Mouse (Mus musculus) midbrain, embryonic 15.5 days (tissue): Measurements from ENCODE around the gene Dolk. TPM values are rescaled to one million over a fixed set of nuclear protein-coding genes. Genes with fewer than 3 reads are reported as not detected.
A peak's percentile ranks its signal among the peaks of the same experiment; 100 is the strongest.

Experiments
- ATAC-seq: fragments of 200-750 bp; cut with Nextera tagmentation; replicated peaks from 2 replicates; pipeline ENCODE4 v1.8.0; 2017; ENCODE audit warnings: moderate TSS enrichment
- H3K27ac ChIP-seq: fragments of 300-500 bp; sonication (generic); 2 replicates; pipeline ENCODE4 v1.5.1; 2015; ENCODE audit warnings: mild to moderate bottlenecking, inconsistent platforms
- H3K27me3 ChIP-seq: fragments of 300-500 bp; sonication (generic); replicated peaks from 2 replicates; pipeline ENCODE4 v1.6.1; 2015; ENCODE audit warnings: inconsistent platforms
- H3K36me3 ChIP-seq: fragments of 300-500 bp; sonication (generic); replicated peaks from 2 replicates; pipeline ENCODE4 v1.6.1; 2015; ENCODE audit warnings: inconsistent platforms
- H3K4me1 ChIP-seq: fragments of 300-500 bp; sonication (generic); 2 replicates; pipeline ENCODE4 v1.6.1; 2015; ENCODE audit warnings: inconsistent platforms
- H3K4me2 ChIP-seq: fragments of 300-500 bp; sonication (generic); 2 replicates; pipeline ENCODE4 v1.6.1; 2015; ENCODE audit warnings: inconsistent platforms, mild to moderate bottlenecking, moderate library complexity
- H3K4me3 ChIP-seq: fragments of 300-500 bp; sonication (generic); 2 replicates; pipeline ENCODE4 v1.5.1; 2015; ENCODE audit warnings: mild to moderate bottlenecking, inconsistent platforms
- H3K9ac ChIP-seq: fragments of 300-500 bp; sonication (generic); 2 replicates; pipeline ENCODE4 v1.6.1; 2015; ENCODE audit warnings: mild to moderate bottlenecking, inconsistent platforms
- H3K9me3 ChIP-seq: fragments of 300-500 bp; sonication (generic); 2 replicates; pipeline ENCODE4 v1.6.1; 2016; ENCODE audit warnings: inconsistent platforms
- WGBS: fragments of 180-500 bp; shearing (Covaris S2); methylation state at CpG from one replicate; pipeline ENCODE4 v1.1.7; 2015; ENCODE audit warnings: mixed read lengths; 5-methylcytosine and 5-hydroxymethylcytosine counted together
- polyA plus RNA-seq: library from polyadenylated mRNA; unstranded; fragments of >200 nt; fragmentation: Nextera tagmentation; extraction: Ambion mirVana; gene quantifications from 2 replicates; pipeline ENCODE4 v1.2.1, GENCODE M21; 2015

The Dolk gene
- 40.7 TPM in 2 replicates for polyA plus RNA-seq

DNA sequence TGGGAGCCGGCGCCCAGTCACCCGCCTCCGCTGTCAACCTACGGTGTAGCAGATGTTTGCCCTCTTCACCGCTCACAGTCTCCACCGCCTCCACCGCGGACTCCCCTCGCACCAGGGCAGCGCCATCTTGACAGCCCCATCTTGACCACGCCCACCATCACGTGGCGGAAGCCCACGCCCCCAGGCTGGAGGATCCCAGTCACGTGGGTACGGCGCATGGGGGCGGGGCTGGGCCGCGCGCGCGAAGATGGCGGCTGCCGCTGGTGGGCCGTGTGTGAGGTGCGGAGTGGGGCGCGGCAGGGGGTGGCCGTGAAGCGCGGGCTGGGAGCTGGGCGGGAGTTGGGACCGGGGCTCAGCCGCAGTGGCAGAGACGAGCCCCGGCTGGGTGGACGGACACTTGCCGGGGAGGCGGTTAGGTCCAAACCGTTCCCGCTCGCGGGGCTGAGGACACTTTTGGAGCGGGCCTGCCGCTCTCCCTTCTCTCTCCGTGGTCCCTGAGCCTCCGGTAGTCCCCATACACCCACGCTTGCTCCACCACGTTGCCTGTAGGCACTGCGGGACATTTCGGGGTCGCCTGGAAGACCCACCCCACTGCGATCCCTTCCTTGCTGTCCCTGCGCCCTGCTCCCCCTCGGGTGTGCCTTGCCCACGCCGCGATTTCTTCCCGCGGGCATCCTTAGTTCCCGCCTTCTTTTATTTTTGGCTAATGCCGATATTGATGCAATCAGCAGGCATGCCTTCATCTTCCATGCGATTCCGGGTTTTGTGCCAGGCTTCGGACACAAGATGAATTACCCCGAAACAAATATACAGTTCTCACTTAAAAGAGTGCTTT lies at the start of gene Dolk, which contains the start of gene Nup188:
Gene Dolk (minus strand): TSS at position 143 of the 835 bp plus-strand sequence.
Gene Nup188 (plus strand): TSS at position 206 of the 835 bp plus-strand sequence.
- Histone ChIP-seq H3K4me1 (peaks cover 30% of the 10 kb centered on the region), H3K4me3 (peak within 1 kb of the TSS; percentile 94), H3K9me3 (no peaks in the 10 kb centered on the region), H3K9ac (peak within 1 kb of the TSS; percentile 83), H3K27ac (peak within 1 kb of the TSS; percentile 76), H3K4me2 (peak within 1 kb of the TSS; percentile 99), H3K27me3 (no peaks in the 10 kb centered on the region), H3K36me3 (no peaks in the 10 kb centered on the region)
- ATAC-seq, result peak; percentile 94
- WGBS, result under 1% methylated on average over 65 of the region's 68 CpGs

DNA sequence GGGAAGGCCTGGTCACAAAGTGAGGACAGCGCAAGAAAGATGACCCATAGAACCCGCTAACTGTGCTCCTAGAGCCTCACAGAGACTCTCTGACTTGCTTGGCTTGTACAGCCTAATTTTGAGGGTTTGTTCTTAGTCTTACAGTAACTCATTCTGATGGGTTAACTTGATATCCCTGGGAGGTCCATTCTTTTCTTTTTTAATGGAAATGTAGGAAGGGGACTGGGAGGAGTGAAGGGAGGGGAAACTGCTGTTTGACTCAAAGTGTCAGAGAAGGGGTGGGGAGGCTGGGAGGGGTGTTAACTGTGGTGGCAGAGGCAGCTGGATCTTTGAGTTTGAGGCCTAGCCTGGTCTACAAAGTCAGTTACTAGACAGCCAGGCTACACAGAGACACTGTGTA lies 49.2 kb upstream of the Dolk start:
- no peak for ATAC-seq
- Histone ChIP-seq H3K9ac (no peak overlapping the region), H3K36me3 (peaks cover 74% of the 10 kb centered on the region), H3K4me2 (no peak overlapping the region), H3K4me3 (no peak overlapping the region), H3K4me1 (no peaks in the 10 kb centered on the region), H3K27me3 (no peaks in the 10 kb centered on the region), H3K27ac (no peak overlapping the region), H3K9me3 (no peaks in the 10 kb centered on the region)
- WGBS, result 94% methylated on average over 2 of the region's 2 CpGs

DNA sequence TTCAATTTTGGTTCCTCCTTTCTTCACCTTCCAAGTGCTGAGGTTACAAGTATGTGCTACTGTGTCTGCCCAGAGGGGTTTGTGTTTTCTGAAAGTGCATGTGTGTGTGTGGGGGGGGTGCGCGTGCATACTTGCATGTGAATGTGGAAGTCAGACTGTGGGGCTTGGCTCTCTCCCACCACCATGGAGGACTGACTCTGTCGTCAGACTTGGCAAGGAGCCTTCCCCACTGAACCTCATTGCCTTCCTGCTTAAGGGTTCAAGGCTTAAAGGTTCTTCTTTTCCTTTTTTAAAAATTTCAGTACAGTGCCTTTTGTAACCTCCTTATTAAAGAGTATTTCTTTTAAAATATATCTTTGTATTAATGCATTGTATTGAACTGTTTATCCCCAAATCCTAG lies 42.7 kb upstream of the Dolk start:
- H3K4me2 ChIP-seq, result no peak overlapping the region
- H3K9ac ChIP-seq, result no peak overlapping the region
- H3K4me1 ChIP-seq, result no peaks in the 10 kb centered on the region
- no peak for ATAC-seq
- H3K9me3 ChIP-seq, result no peaks in the 10 kb centered on the region
- H3K27ac ChIP-seq, result no peak overlapping the region
- H3K4me3 ChIP-seq, result no peak overlapping the region
- WGBS, result 95% methylated on average over 3 of the region's 3 CpGs
- H3K36me3 ChIP-seq, result peaks cover 89% of the 10 kb centered on the region
- H3K27me3 ChIP-seq, result no peaks in the 10 kb centered on the region

DNA sequence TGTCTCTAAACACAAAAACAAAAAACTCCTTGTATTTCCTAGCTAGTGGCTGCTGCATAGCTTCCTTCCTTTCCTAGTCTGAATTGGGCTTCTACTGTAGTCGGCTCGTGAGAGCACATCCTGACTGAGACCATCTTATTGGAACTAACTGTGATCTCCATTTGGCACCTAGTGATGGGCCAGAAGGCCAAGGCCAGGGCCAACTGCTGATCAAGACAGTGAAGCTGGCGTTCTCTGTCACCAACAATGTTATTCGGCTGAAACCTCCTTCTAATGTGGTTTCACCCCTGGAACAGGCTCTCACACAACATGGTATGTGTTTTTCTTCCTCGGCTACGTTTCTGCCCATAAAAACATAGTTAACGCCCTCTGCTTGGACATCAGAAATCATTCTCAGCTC lies 41.1 kb upstream of the Dolk start:
- no peak for ATAC-seq
- Histone ChIP-seq H3K4me1 (no peaks in the 10 kb centered on the region), H3K27me3 (no peaks in the 10 kb centered on the region), H3K27ac (no peak overlapping the region), H3K9ac (no peak overlapping the region), H3K4me2 (no peak overlapping the region), H3K9me3 (no peaks in the 10 kb centered on the region), H3K4me3 (no peak overlapping the region), H3K36me3 (peaks cover 90% of the 10 kb centered on the region)
- WGBS, result 94% methylated on average over 7 of the region's 7 CpGs

DNA sequence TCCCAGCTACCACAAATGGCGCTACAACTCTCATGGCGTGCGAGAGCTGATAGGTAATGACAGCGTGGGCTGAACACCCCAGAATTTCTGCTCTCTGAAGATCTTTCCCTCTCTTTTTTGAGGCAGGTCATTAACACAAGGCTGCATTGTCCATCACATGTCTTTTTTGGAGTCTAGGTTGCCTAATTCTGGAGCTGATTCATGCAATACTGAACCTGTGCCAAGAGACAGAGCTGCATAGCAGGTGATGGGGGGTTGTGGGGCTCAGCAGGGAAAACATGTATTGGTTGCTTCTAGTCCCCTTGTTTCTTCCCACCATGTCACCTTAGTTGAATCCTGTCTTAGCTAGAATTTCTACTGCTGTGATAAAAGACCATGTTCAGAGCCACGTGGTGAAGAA lies 39.2 kb upstream of the Dolk start:
- H3K4me2 ChIP-seq, result no peak overlapping the region
- no peak for ATAC-seq
- no peaks in the 10 kb centered on the region for H3K4me1 ChIP-seq
- H3K9ac ChIP-seq, result no peak overlapping the region
- 96% methylated on average over 5 of the region's 5 CpGs for WGBS
- H3K27ac ChIP-seq, result no peak overlapping the region
- no peak overlapping the region for H3K4me3 ChIP-seq
- H3K27me3 ChIP-seq, result no peaks in the 10 kb centered on the region
- peaks cover 79% of the 10 kb centered on the region for H3K36me3 ChIP-seq
- H3K9me3 ChIP-seq, result no peaks in the 10 kb centered on the region

DNA sequence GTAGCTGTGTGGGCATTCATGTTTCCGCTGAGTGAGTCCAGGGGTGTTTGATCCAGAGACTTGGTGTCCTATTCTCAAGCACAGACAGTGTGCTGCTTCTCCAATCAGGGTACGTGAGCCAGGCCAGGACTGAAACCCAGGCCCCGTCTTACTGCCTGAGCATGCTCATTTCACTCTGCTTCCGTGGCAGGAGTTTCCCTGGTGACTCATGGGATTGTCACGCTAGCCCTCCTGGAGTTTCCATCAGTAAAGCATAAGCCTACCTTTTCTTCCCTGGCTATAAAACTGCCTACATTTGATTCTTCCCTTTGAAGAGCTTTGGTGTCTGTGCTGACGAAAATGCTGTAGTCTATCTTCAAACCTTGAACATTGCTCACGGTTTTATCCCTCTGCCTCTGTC lies 37.0 kb upstream of the Dolk start:
- H3K4me1 ChIP-seq, result no peaks in the 10 kb centered on the region
- peaks cover 69% of the 10 kb centered on the region for H3K36me3 ChIP-seq
- no peak for ATAC-seq
- no peak overlapping the region for H3K4me2 ChIP-seq
- no peaks in the 10 kb centered on the region for H3K9me3 ChIP-seq
- H3K9ac ChIP-seq, result no peak overlapping the region
- 85% methylated on average over 7 of the region's 7 CpGs for WGBS
- no peak overlapping the region for H3K4me3 ChIP-seq
- H3K27me3 ChIP-seq, result no peaks in the 10 kb centered on the region
- no peak overlapping the region for H3K27ac ChIP-seq

DNA sequence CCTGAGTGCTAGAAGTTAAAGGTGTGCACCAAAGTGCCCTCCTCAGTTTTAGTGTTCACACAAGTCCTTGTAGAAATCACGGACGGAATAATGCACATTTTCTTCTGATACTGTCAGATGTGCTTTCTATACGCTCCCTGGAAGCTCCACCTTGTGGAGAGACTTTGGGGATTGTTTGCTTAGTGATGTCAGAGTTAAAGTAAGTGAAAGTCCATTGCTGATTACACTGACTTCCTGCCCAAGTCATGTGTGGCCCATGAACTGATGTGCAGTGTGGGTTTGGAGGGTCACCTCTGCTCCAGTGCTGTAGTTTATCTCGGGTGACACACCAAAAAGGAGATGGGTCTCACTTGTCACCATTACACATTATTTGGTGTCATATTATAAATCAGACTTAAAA lies 33.1 kb upstream of the Dolk start:
- no peak overlapping the region for H3K9ac ChIP-seq
- H3K9me3 ChIP-seq, result no peaks in the 10 kb centered on the region
- H3K4me1 ChIP-seq, result no peaks in the 10 kb centered on the region
- no peak overlapping the region for H3K27ac ChIP-seq
- no peak overlapping the region for H3K4me2 ChIP-seq
- H3K27me3 ChIP-seq, result no peaks in the 10 kb centered on the region
- WGBS, result 90% methylated on average over 4 of the region's 4 CpGs
- H3K36me3 ChIP-seq, result peaks cover 71% of the 10 kb centered on the region
- ATAC-seq, result no peak
- H3K4me3 ChIP-seq, result no peak overlapping the region

DNA sequence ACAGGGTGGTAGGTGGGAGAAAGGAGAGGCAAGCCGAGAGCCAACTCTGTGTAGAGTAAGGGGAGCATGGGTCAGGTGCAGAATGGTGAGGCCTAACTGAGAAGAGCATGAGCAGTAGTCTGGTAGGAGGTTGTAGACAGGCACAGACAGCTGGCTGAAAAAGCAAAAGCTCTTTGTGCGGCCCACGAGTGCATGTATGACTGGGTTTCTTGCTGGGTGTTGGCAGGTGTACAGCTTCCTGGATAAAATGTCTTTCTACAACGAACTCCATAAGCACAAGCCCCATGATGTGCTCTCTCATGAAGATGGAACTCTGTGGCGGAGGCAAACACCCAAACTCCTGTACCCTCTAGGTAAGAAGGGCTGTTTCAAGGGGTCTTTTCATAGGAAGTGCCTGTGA lies 30.8 kb upstream of the Dolk start:
- no peaks in the 10 kb centered on the region for H3K4me1 ChIP-seq
- no peak overlapping the region for H3K4me2 ChIP-seq
- H3K36me3 ChIP-seq, result peaks cover 64% of the 10 kb centered on the region
- H3K9ac ChIP-seq, result no peak overlapping the region
- H3K27ac ChIP-seq, result no peak overlapping the region
- no peak overlapping the region for H3K4me3 ChIP-seq
- no peaks in the 10 kb centered on the region for H3K9me3 ChIP-seq
- no peaks in the 10 kb centered on the region for H3K27me3 ChIP-seq
- no peak for ATAC-seq
- WGBS, result over 99% methylated on average over 5 of the region's 5 CpGs

DNA sequence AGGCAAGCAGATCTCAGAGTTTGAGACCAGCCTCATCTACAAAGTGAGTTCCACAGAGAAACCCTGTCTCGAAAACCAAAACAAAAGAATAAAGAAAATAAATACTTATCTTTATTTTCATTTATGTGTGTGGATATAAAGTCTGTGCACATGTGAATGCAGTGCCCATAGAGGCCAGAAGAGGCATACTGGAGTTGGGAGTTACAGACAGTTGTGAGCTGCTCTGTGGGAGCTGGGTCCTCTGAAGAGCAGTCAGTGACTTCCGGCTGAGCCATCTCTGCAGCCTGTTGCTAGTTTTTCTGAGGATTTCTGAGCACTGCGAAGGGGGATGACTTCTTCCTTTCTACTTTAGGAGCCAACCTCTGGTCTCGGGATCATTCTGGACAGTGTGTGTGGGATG lies 30.0 kb upstream of the Dolk start:
- Histone ChIP-seq H3K4me2 (no peak overlapping the region), H3K4me1 (no peaks in the 10 kb centered on the region), H3K27ac (no peak overlapping the region), H3K4me3 (no peak overlapping the region), H3K36me3 (peaks cover 65% of the 10 kb centered on the region), H3K27me3 (no peaks in the 10 kb centered on the region), H3K9ac (no peak overlapping the region), H3K9me3 (no peaks in the 10 kb centered on the region)
- ATAC-seq, result no peak
- WGBS, result 94% methylated on average over 4 of the region's 4 CpGs

DNA sequence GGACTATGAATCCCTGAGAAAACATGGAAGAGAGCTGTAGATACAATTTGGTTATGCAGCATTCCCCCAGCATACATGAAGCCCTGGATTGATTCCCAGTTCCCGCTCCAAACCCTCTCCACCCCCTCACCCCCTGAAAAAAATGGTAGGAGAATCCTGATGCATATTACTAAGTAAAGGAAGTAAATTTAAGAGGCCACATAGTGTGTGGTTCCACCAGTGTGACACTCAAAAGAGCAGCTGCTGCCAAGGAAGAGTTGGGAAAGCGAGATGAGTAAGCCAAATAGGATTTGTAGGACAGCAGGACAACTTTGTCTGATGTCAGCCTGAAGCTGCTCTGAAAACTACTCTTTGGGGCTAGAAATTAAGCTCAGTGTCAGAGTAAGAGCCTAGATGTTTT lies 25.3 kb upstream of the Dolk start:
- H3K27ac ChIP-seq, result no peak overlapping the region
- H3K36me3 ChIP-seq, result peaks cover 76% of the 10 kb centered on the region
- WGBS, result 93% methylated on average over 2 of the region's 2 CpGs
- H3K9me3 ChIP-seq, result no peaks in the 10 kb centered on the region
- H3K4me3 ChIP-seq, result no peak overlapping the region
- no peak for ATAC-seq
- H3K4me2 ChIP-seq, result no peak overlapping the region
- no peaks in the 10 kb centered on the region for H3K4me1 ChIP-seq
- no peaks in the 10 kb centered on the region for H3K27me3 ChIP-seq
- H3K9ac ChIP-seq, result no peak overlapping the region

DNA sequence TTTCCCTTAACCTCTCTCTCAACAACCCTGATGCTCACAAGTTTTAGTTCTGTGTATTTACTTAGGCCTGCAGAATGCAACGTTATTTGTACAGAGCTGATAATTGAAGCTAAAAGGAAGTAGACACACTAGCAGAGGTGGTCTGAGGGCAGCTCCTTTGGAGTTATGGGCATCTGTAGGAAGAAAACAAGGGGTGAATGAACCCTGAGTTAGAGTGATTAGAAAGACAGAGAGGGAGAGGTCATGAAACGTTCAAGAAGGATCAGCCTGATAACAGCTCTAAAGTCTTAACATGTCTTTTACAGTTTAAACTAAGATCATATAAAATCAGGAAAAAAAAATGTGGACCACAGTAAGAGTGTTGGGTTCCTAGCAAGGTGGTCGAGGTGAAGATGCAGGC lies 23.2 kb upstream of the Dolk start:
- H3K9ac ChIP-seq, result no peak overlapping the region
- 95% methylated on average over 3 of the region's 3 CpGs for WGBS
- no peaks in the 10 kb centered on the region for H3K9me3 ChIP-seq
- peaks cover 74% of the 10 kb centered on the region for H3K36me3 ChIP-seq
- H3K4me3 ChIP-seq, result no peak overlapping the region
- no peak overlapping the region for H3K4me2 ChIP-seq
- H3K27me3 ChIP-seq, result no peaks in the 10 kb centered on the region
- no peak overlapping the region for H3K27ac ChIP-seq
- H3K4me1 ChIP-seq, result no peaks in the 10 kb centered on the region
- no peak for ATAC-seq

DNA sequence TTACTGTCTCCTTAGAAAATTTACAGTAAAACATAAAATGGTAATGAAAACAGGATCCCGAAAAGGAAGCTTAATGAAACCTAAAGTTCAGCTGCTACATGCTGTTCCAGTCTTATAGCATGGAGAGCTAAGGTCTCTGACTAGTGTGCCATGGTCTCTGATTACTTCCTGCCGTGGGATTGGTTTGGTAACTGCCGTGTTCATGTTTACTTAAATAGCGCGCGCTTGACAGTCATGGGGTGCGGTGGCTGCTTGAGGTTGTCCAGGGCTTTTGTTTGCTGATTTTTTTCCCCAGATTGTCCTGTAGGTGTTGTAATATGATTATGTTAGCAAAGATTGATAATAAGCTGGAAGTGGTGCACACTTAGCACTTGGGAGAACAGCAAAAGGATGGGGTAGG lies 20.0 kb upstream of the Dolk start:
- 96% methylated on average over 7 of the region's 7 CpGs for WGBS
- no peak overlapping the region for H3K4me3 ChIP-seq
- H3K36me3 ChIP-seq, result peaks cover 71% of the 10 kb centered on the region
- no peak overlapping the region for H3K9ac ChIP-seq
- ATAC-seq, result no peak
- no peak overlapping the region for H3K4me2 ChIP-seq
- no peaks in the 10 kb centered on the region for H3K27me3 ChIP-seq
- no peaks in the 10 kb centered on the region for H3K9me3 ChIP-seq
- H3K27ac ChIP-seq, result no peak overlapping the region
- H3K4me1 ChIP-seq, result no peaks in the 10 kb centered on the region

DNA sequence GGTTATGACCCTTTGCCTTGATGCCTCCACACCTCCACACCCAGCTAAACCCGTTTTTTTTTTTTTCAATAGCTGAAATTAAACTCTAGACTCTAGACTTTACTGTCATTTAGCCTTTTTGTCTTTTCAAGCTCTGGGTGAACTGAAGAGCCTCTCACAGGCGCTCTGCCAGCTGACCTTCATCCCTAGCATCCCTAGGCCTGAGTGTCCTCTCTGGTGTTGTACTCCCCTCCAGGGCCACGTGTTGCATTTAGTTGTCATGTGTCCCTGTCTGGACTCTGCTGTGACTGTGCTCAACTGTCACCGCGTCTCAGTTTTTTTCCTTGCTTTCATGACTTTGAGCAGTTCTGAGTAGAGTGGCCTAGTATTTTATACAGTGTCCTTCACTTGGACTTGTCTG lies 13.8 kb upstream of the Dolk start:
- ATAC-seq, result no peak
- Histone ChIP-seq H3K9ac (no peak overlapping the region), H3K9me3 (no peaks in the 10 kb centered on the region), H3K36me3 (peaks cover 56% of the 10 kb centered on the region), H3K27ac (no peak overlapping the region), H3K4me2 (no peak overlapping the region), H3K4me3 (no peak overlapping the region), H3K4me1 (no peaks in the 10 kb centered on the region), H3K27me3 (no peaks in the 10 kb centered on the region)
- 91% methylated on average over 5 of the region's 5 CpGs for WGBS
